Mouse (Mus musculus): ENCODE data around the gene Hoxa6. TPM values are rescaled to one million over a fixed set of nuclear protein-coding genes. Genes with fewer than 3 reads are reported as not detected.
A peak's percentile ranks its signal among the peaks of the same experiment; 100 is the strongest.

The Hoxa6 gene
- polyA plus RNA-seq, 1 experiment: 0.52 TPM

DNA sequence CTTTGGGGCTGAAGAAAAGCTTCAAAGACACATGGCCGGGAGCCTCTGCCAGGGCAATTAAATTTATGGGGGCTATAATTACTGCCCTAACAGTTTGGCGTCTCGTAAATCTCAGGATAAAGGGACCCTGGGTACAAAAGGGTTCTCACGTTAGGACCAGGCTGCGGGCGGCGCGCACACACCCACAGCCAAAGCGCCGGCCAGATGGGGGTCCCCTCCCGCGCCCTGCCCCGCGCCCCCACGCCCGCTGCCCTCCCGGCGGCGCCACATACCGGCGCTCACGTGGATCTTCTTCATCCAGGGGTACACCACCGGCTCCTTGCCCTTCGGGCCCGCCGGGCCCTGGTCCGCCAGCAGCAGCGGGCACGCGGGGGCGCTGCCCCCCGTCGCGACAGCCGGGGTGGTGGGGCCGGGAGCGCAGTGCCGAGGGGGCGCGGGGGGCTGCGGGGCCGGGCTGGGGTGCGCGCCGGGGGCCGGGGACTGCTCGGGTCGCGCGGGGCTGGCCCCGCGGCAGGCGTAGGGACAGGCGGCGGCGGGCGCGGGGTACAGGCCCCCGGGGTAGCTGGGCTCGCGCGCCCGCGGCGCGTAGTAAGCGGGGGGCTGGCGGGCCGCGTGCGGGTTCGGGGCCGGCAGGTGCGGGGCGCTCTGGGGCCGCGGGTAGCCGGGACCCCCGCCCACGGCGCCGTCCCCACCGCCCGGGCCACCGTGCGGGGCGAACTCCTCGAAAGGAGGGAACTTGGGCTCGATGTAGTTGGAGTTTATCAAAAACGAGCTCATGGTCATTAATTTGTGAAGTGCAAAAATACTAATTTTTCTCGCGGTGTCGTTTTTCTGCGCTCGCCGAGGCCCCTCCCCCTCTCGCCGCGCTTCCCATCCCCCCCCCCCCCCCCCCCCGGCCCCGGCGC is 17.4 kb downstream of the Hoxa6 start, which contains the start of gene Hoxa4:
Hoxa4 (minus strand) TSS at position 848 of the 905 bp plus-strand sequence.
- Histone ChIP-seq H3K4me1 (ENCODE audit: control insufficient read depth, insufficient read depth, insufficient read length, low read length) (peaks cover 5% of the 10 kb centered on the region), H3K27ac (ENCODE audit: insufficient read depth, low read depth, low read length) (peak within 1 kb of the TSS; percentile 53), H3K4me3 (ENCODE audit: low read depth, low read length) (peak within 1 kb of the TSS; percentile 99), H3K27me3 (ENCODE audit: control insufficient read depth, insufficient read depth, low read length) (peaks cover 30% of the 10 kb centered on the region), H3K36me3 (ENCODE audit: control insufficient read depth, insufficient read depth, low read length) (no peaks in the 10 kb centered on the region)
- TF ChIP-seq CTCF (IDR thresholded peaks at IDR 0.05; ENCODE audit: extremely low read depth, insufficient read length, insufficient replicate concordance, low read depth, low read length) (no peak), POLR2A (IDR thresholded peaks at IDR 0.05; ENCODE audit: low read depth, low read length) (no peak)
- 10% methylated on average over 92 of the region's 102 CpGs for WGBS

DNA sequence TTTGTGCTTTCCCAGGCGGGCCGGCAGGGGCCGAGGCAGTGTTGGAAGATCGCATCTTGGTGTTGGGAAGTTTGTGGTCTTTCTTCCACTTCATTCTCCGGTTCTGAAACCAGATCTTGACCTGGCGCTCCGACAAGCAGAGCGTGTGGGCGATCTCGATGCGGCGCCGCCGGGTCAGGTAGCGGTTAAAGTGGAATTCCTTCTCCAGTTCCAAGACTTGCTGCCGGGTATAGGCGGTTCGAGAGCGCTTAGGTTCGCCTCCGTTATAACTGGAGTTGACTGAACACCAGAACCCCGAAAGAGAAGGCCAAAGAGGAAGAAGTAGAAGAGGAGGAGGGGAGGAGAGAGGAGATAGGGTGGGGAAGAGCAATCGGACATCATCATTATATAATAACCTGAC is 18.1 kb downstream of the Hoxa6 start:
- H3K4me1 ChIP-seq (ENCODE audit: control insufficient read depth, insufficient read depth, insufficient read length, low read length): peaks cover 5% of the 10 kb centered on the region
- H3K4me3 ChIP-seq (ENCODE audit: low read depth, low read length): peak overlapping the region; percentile 31; the same call in 1 of the 2 replicates
- TF ChIP-seq POLR2A (IDR thresholded peaks at IDR 0.05; ENCODE audit: low read depth, low read length) (no peak), CTCF (IDR thresholded peaks at IDR 0.05; ENCODE audit: extremely low read depth, insufficient read length, insufficient replicate concordance, low read depth, low read length) (no peak)
- H3K27ac ChIP-seq (ENCODE audit: insufficient read depth, low read depth, low read length): peak overlapping the region; percentile 36
- H3K36me3 ChIP-seq (ENCODE audit: control insufficient read depth, insufficient read depth, low read length): no peaks in the 10 kb centered on the region
- peaks cover 37% of the 10 kb centered on the region for H3K27me3 ChIP-seq (ENCODE audit: control insufficient read depth, insufficient read depth, low read length)
- WGBS: 17% methylated on average over 23 of the region's 23 CpGs

DNA sequence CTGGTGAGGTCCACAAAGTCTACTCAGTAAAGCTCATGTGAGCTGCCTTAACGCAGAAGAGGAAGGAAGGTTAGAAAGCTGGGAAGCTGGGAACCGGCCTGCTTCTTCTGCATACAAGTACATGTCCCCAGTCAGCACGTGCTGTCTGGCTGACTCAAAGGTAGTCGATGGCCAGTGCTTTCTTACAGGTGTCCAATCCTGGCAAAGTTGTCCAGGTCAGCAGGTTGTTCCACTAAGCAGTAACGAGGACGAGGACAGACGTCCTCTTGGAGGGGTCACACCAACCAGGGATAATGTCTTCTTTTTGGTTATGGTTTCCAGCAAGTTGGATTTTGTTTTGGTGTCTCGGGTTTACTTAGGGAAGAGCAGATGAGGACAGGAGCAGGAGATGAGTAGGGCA is 18.6 kb downstream of the Hoxa6 start:
- peak overlapping the region; percentile 36 for H3K27ac ChIP-seq (ENCODE audit: insufficient read depth, low read depth, low read length)
- TF ChIP-seq POLR2A (IDR thresholded peaks at IDR 0.05; ENCODE audit: low read depth, low read length) (no peak), CTCF (IDR thresholded peaks at IDR 0.05; ENCODE audit: extremely low read depth, insufficient read length, insufficient replicate concordance, low read depth, low read length) (no peak)
- 60% methylated on average over 8 of the region's 8 CpGs for WGBS
- H3K4me1 ChIP-seq (ENCODE audit: control insufficient read depth, insufficient read depth, insufficient read length, low read length): peaks cover 5% of the 10 kb centered on the region
- peaks cover 41% of the 10 kb centered on the region for H3K27me3 ChIP-seq (ENCODE audit: control insufficient read depth, insufficient read depth, low read length)
- no peaks in the 10 kb centered on the region for H3K36me3 ChIP-seq (ENCODE audit: control insufficient read depth, insufficient read depth, low read length)
- no peak overlapping the region for H3K4me3 ChIP-seq (ENCODE audit: low read depth, low read length)

DNA sequence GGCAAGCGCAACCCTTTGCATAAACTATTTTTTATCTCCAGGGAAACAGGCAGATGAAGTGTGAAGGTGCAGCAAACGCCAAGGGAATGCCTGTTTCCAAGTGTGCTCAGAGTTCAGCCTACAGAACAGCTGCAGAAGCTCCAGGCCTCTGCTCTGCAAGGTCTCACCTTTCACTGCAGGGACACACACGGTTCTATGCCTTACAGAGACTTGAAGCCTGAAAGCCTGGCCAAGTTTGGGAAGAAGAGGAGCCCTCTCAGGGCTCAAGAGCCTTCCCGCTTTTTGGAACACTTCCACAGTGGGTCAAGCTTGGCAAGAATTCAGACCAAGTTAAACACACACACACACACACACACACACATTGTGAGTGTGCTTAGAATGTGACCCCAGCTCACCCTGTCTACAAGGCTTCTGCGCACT is 19.3 kb downstream of the Hoxa6 start:
- Histone ChIP-seq H3K36me3 (ENCODE audit: control insufficient read depth, insufficient read depth, low read length) (no peaks in the 10 kb centered on the region), H3K27me3 (ENCODE audit: control insufficient read depth, insufficient read depth, low read length) (peaks cover 39% of the 10 kb centered on the region), H3K4me3 (ENCODE audit: low read depth, low read length) (no peak overlapping the region), H3K27ac (ENCODE audit: insufficient read depth, low read depth, low read length) (0 out of 2 replicates have a peak overlapping the region, but pooled peaks have one; percentile 21), H3K4me1 (ENCODE audit: control insufficient read depth, insufficient read depth, insufficient read length, low read length) (peaks cover 9% of the 10 kb centered on the region)
- TF ChIP-seq CTCF (IDR thresholded peaks at IDR 0.05; ENCODE audit: extremely low read depth, insufficient read length, insufficient replicate concordance, low read depth, low read length): no peak
- TF ChIP-seq POLR2A (IDR thresholded peaks at IDR 0.05; ENCODE audit: low read depth, low read length): no peak
- WGBS: 42% methylated on average over 5 of the region's 5 CpGs

DNA sequence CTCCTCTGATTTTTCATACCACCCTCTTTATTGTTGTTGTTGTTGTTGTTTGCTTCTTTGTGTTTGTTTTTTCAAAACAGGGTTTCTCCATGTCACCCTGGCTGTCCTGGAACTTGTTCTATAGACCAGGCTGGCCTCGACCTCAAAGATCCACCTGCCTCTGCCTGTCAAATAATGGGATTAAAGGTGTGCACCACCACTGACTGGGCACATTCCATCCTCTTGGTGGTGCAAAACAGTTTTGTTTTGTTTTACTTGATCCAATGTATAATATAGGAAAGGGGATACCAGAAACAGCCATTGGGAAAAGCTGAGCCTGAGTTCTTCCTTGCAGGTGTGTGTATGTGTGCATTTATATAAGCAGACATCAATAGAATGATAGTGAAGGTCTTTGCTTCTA is 22.0 kb downstream of the Hoxa6 start:
- 67% methylated on average over 1 of the region's 1 CpGs for whole genome bisulfite sequencing

DNA sequence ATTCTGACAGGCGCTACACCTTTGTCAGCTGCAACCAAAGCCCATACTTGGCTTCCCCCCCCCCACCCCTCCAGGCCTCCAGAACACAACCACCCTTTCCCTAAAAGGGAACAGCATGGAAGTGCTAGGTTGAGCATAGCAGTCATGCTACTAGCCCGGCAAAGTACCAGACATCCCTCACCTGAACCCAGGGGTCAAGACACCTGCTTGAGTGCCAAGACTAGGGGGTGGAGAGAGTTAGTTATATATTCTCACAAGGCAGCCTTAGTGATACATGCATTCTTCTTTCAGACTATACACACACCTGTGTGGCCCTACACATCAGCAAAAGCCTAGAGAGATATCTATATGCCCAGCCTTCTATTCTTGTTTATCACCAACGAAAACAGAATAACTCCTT is 22.7 kb downstream of the Hoxa6 start:
- Histone ChIP-seq H3K4me1 (ENCODE audit: control insufficient read depth, insufficient read depth, insufficient read length, low read length) (peaks cover 12% of the 10 kb centered on the region), H3K4me3 (ENCODE audit: low read depth, low read length) (no peak overlapping the region), H3K36me3 (ENCODE audit: control insufficient read depth, insufficient read depth, low read length) (no peaks in the 10 kb centered on the region), H3K27me3 (ENCODE audit: control insufficient read depth, insufficient read depth, low read length) (peaks cover 25% of the 10 kb centered on the region), H3K27ac (ENCODE audit: insufficient read depth, low read depth, low read length) (no peak overlapping the region)
- 61% methylated on average over 3 of the region's 3 CpGs for WGBS
- TF ChIP-seq CTCF (IDR thresholded peaks at IDR 0.05; ENCODE audit: extremely low read depth, insufficient read length, insufficient replicate concordance, low read depth, low read length) (no peak), POLR2A (IDR thresholded peaks at IDR 0.05; ENCODE audit: low read depth, low read length) (no peak)

More for the DNA sequence above, 22.0 kb downstream of the Hoxa6 start:
- peaks cover 12% of the 10 kb centered on the region for H3K4me1 ChIP-seq (ENCODE audit: control insufficient read depth, insufficient read depth, insufficient read length, low read length)
- H3K27ac ChIP-seq (ENCODE audit: insufficient read depth, low read depth, low read length): no peak overlapping the region
- TF ChIP-seq CTCF (IDR thresholded peaks at IDR 0.05; ENCODE audit: extremely low read depth, insufficient read length, insufficient replicate concordance, low read depth, low read length) (no peak), POLR2A (IDR thresholded peaks at IDR 0.05; ENCODE audit: low read depth, low read length) (no peak)
- H3K27me3 ChIP-seq (ENCODE audit: control insufficient read depth, insufficient read depth, low read length): peaks cover 31% of the 10 kb centered on the region
- H3K36me3 ChIP-seq (ENCODE audit: control insufficient read depth, insufficient read depth, low read length): no peaks in the 10 kb centered on the region
- H3K4me3 ChIP-seq (ENCODE audit: low read depth, low read length): no peak overlapping the region

DNA sequence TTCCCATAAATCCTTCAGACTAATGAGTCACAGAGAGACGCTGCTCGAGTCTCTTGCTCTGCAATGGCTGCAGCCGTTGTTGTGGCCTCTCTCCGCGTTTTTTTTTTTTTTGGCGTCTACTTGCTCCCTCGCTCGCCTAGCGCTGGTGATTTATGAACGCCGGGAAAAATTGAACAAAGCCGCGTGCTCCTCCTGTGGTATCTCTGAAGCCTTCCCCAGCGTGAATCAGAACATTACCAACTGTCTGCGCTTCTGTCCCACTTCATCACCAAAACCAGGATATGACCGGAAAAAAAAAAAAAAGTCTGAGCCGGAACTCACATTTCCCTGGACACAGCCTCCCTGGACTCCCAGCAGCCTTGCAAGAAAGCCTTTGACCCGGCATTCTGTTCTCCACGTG is 23.3 kb downstream of the Hoxa6 start:
- Histone ChIP-seq H3K4me1 (ENCODE audit: control insufficient read depth, insufficient read depth, insufficient read length, low read length) (peaks cover 12% of the 10 kb centered on the region), H3K4me3 (ENCODE audit: low read depth, low read length) (peak overlapping the region; percentile 2; the same call in 1 of the 2 replicates), H3K27ac (ENCODE audit: insufficient read depth, low read depth, low read length) (no peak overlapping the region), H3K27me3 (ENCODE audit: control insufficient read depth, insufficient read depth, low read length) (peaks cover 24% of the 10 kb centered on the region), H3K36me3 (ENCODE audit: control insufficient read depth, insufficient read depth, low read length) (no peaks in the 10 kb centered on the region)
- WGBS: 22% methylated on average over 19 of the region's 19 CpGs
- TF ChIP-seq CTCF (IDR thresholded peaks at IDR 0.05; ENCODE audit: extremely low read depth, insufficient read length, insufficient replicate concordance, low read depth, low read length): no peak
- TF ChIP-seq POLR2A (IDR thresholded peaks at IDR 0.05; ENCODE audit: low read depth, low read length): no peak; the same call in 1 of the 2 replicates
